Mouse (Mus musculus): ENCODE measurements around the gene Tceal9. TPM values are rescaled to one million over a fixed set of nuclear protein-coding genes. Genes with fewer than 3 reads are reported as not detected.
"Not testable (repeated sequence)": the region's sequence is repeated elsewhere in the genome, so short reads cannot be mapped to it uniquely, and the experiment has no call there.

Gene Tceal9
- 628 and 670 TPM in 2 replicates for polyA plus RNA-seq (2014; fragmentation: Nextera tagmentation; extraction: Ambion mirVana)

- ATAC-seq (replicated peaks; ENCODE audit: low FRiP score, low TSS enrichment, low read depth), result peak; percentile 89
- Histone ChIP-seq H3K27me3 (replicated peaks; ENCODE audit: control insufficient read depth, insufficient read depth, low read length) (no peaks in the 10 kb centered on the region), H3K36me3 (ENCODE audit: control insufficient read depth, insufficient read depth, low read length) (peaks cover 11% of the 10 kb centered on the region), H3K9me3 (ENCODE audit: control insufficient read depth, low read length) (no peaks in the 10 kb centered on the region), H3K4me2 (ENCODE audit: low read length) (peak within 1 kb of the TSS; percentile 43), H3K4me1 (replicated peaks; ENCODE audit: control insufficient read depth, insufficient read depth, low read length) (no peaks in the 10 kb centered on the region; the same call in 1 of the 2 replicates), H3K27ac (ENCODE audit: low read depth) (peak within 1 kb of the TSS; percentile 88), H3K9ac (ENCODE audit: low read length) (peak within 1 kb of the TSS; percentile 80), H3K4me3 (ENCODE audit: low read depth, low read length) (peak within 1 kb of the TSS; percentile 66)
- 25% methylated on average over 20 of the region's 20 CpGs for WGBS
- peak; percentile 84 for DNase-seq (ENCODE audit: low spot score)
Observed at GRCm38 (mm10) chrX:136244574-136245229, at the start of gene Tceal9. Tceal9 (plus strand) TSS chrX:136245079.

- H3K4me2 ChIP-seq (ENCODE audit: low read length), result no peak overlapping the region
- ATAC-seq (replicated peaks; ENCODE audit: low FRiP score, low TSS enrichment, low read depth) (no peak), DNase-seq (ENCODE audit: low spot score) (no peak)
- no peaks in the 10 kb centered on the region for H3K27me3 ChIP-seq (replicated peaks; ENCODE audit: control insufficient read depth, insufficient read depth, low read length)
- H3K36me3 ChIP-seq (ENCODE audit: control insufficient read depth, insufficient read depth, low read length), result no peaks in the 10 kb centered on the region
- H3K4me3 ChIP-seq (ENCODE audit: low read depth, low read length), result no peak overlapping the region
- H3K9ac ChIP-seq (ENCODE audit: low read length), result no peak overlapping the region
- 83% methylated on average over 16 of the region's 16 CpGs for WGBS
- no peaks in the 10 kb centered on the region for H3K4me1 ChIP-seq (replicated peaks; ENCODE audit: control insufficient read depth, insufficient read depth, low read length)
- H3K27ac ChIP-seq (ENCODE audit: low read depth), result no peak overlapping the region
- no peaks in the 10 kb centered on the region for H3K9me3 ChIP-seq (ENCODE audit: control insufficient read depth, low read length)
Observed at GRCm38 (mm10) chrX:136195193-136195944, 49.5 kb upstream of the Tceal9 start.

- Histone ChIP-seq H3K27me3 (replicated peaks; ENCODE audit: control insufficient read depth, insufficient read depth, low read length) (0 out of 2 replicates have a peak, but pooled peaks cover 4% of the 10 kb centered on the region), H3K4me3 (ENCODE audit: low read depth, low read length) (no peak overlapping the region), H3K9ac (ENCODE audit: low read length) (no peak overlapping the region), H3K27ac (ENCODE audit: low read depth) (no peak overlapping the region), H3K4me1 (replicated peaks; ENCODE audit: control insufficient read depth, insufficient read depth, low read length) (no peaks in the 10 kb centered on the region), H3K9me3 (ENCODE audit: control insufficient read depth, low read length) (no peaks in the 10 kb centered on the region), H3K36me3 (ENCODE audit: control insufficient read depth, insufficient read depth, low read length) (no peaks in the 10 kb centered on the region), H3K4me2 (ENCODE audit: low read length) (no peak overlapping the region)
- 71% methylated on average over 1 of the region's 1 CpGs for WGBS
- DNase-seq (ENCODE audit: low spot score) (no peak), ATAC-seq (replicated peaks; ENCODE audit: low FRiP score, low TSS enrichment, low read depth) (no peak)
Observed at GRCm38 (mm10) chrX:136196873-136197272, 48.0 kb upstream of the Tceal9 start.

GRCm38 (mm10) chrX:136203257-136203656, 41.6 kb upstream of the Tceal9 start:
- no peak for DNase-seq (ENCODE audit: low spot score)
- H3K27ac ChIP-seq (ENCODE audit: low read depth), result no peak overlapping the region
- 17% methylated on average over 6 of the region's 7 CpGs for WGBS
- ATAC-seq (replicated peaks; ENCODE audit: low FRiP score, low TSS enrichment, low read depth), result 0 out of 2 replicates have a peak, but pooled peaks have one; percentile 32
- 0 out of 2 replicates have a peak, but pooled peaks cover 7% of the 10 kb centered on the region for H3K27me3 ChIP-seq (replicated peaks; ENCODE audit: control insufficient read depth, insufficient read depth, low read length)
- H3K4me2 ChIP-seq (ENCODE audit: low read length), result peak overlapping the region; percentile 51
- peak overlapping the region; percentile 29; the same call in 1 of the 2 replicates for H3K9ac ChIP-seq (ENCODE audit: low read length)
- H3K4me3 ChIP-seq (ENCODE audit: low read depth, low read length), result peak overlapping the region; percentile 40
- no peaks in the 10 kb centered on the region for H3K36me3 ChIP-seq (ENCODE audit: control insufficient read depth, insufficient read depth, low read length)
- H3K4me1 ChIP-seq (replicated peaks; ENCODE audit: control insufficient read depth, insufficient read depth, low read length), result no peaks in the 10 kb centered on the region
- no peaks in the 10 kb centered on the region for H3K9me3 ChIP-seq (ENCODE audit: control insufficient read depth, low read length)

GRCm38 (mm10) chrX:136203664-136204066, 41.2 kb upstream of the Tceal9 start, which contains the start of gene Tceal5:
Tceal5 (minus strand) TSS chrX:136203876.
- peak within 1 kb of the TSS; percentile 51 for H3K4me2 ChIP-seq (ENCODE audit: low read length)
- DNase-seq (ENCODE audit: low spot score) (peak; percentile 65), ATAC-seq (replicated peaks; ENCODE audit: low FRiP score, low TSS enrichment, low read depth) (peak; percentile 79)
- H3K27ac ChIP-seq (ENCODE audit: low read depth), result no peak within 1 kb of the TSS
- no peaks in the 10 kb centered on the region for H3K36me3 ChIP-seq (ENCODE audit: control insufficient read depth, insufficient read depth, low read length)
- no peaks in the 10 kb centered on the region for H3K9me3 ChIP-seq (ENCODE audit: control insufficient read depth, low read length)
- peak within 1 kb of the TSS; percentile 29; the same call in 1 of the 2 replicates for H3K9ac ChIP-seq (ENCODE audit: low read length)
- 14% methylated on average over 9 of the region's 9 CpGs for whole genome bisulfite sequencing
- no peaks in the 10 kb centered on the region for H3K4me1 ChIP-seq (replicated peaks; ENCODE audit: control insufficient read depth, insufficient read depth, low read length)
- H3K4me3 ChIP-seq (ENCODE audit: low read depth, low read length), result peak within 1 kb of the TSS; percentile 40
- 0 out of 2 replicates have a peak, but pooled peaks cover 7% of the 10 kb centered on the region for H3K27me3 ChIP-seq (replicated peaks; ENCODE audit: control insufficient read depth, insufficient read depth, low read length)

- 0 out of 2 replicates have a peak, but pooled peaks cover 7% of the 10 kb centered on the region for H3K27me3 ChIP-seq (replicated peaks; ENCODE audit: control insufficient read depth, insufficient read depth, low read length)
- no peak overlapping the region for H3K9ac ChIP-seq (ENCODE audit: low read length)
- H3K4me3 ChIP-seq (ENCODE audit: low read depth, low read length), result no peak overlapping the region
- WGBS, result 77% methylated on average over 6 of the region's 6 CpGs
- DNase-seq (ENCODE audit: low spot score) (no peak), ATAC-seq (replicated peaks; ENCODE audit: low FRiP score, low TSS enrichment, low read depth) (no peak)
- H3K9me3 ChIP-seq (ENCODE audit: control insufficient read depth, low read length), result no peaks in the 10 kb centered on the region
- H3K27ac ChIP-seq (ENCODE audit: low read depth), result no peak overlapping the region
- H3K4me2 ChIP-seq (ENCODE audit: low read length), result no peak overlapping the region
- no peaks in the 10 kb centered on the region for H3K4me1 ChIP-seq (replicated peaks; ENCODE audit: control insufficient read depth, insufficient read depth, low read length)
- H3K36me3 ChIP-seq (ENCODE audit: control insufficient read depth, insufficient read depth, low read length), result no peaks in the 10 kb centered on the region
Observed at GRCm38 (mm10) chrX:136204406-136204805, 40.5 kb upstream of the Tceal9 start.

- Histone ChIP-seq H3K9me3 (ENCODE audit: control insufficient read depth, low read length) (no peaks in the 10 kb centered on the region), H3K9ac (ENCODE audit: low read length) (no peak overlapping the region), H3K4me3 (ENCODE audit: low read depth, low read length) (no peak overlapping the region), H3K27ac (ENCODE audit: low read depth) (no peak overlapping the region), H3K4me1 (replicated peaks; ENCODE audit: control insufficient read depth, insufficient read depth, low read length) (no peaks in the 10 kb centered on the region), H3K36me3 (ENCODE audit: control insufficient read depth, insufficient read depth, low read length) (no peaks in the 10 kb centered on the region), H3K27me3 (replicated peaks; ENCODE audit: control insufficient read depth, insufficient read depth, low read length) (no peaks in the 10 kb centered on the region), H3K4me2 (ENCODE audit: low read length) (no peak overlapping the region)
- DNase-seq (ENCODE audit: low spot score) (no peak), ATAC-seq (replicated peaks; ENCODE audit: low FRiP score, low TSS enrichment, low read depth) (no peak)
- 60% methylated on average over 2 of the region's 2 CpGs for WGBS
Observed at GRCm38 (mm10) chrX:136213396-136213795, 31.5 kb upstream of the Tceal9 start.

- 25% methylated on average over 15 of the region's 67 CpGs for WGBS
- H3K27ac ChIP-seq (ENCODE audit: low read depth); H3K9ac ChIP-seq (ENCODE audit: low read length); H3K9me3 ChIP-seq (ENCODE audit: control insufficient read depth, low read length); DNase-seq (ENCODE audit: low spot score); H3K27me3 ChIP-seq (replicated peaks; ENCODE audit: control insufficient read depth, insufficient read depth, low read length); H3K36me3 ChIP-seq (ENCODE audit: control insufficient read depth, insufficient read depth, low read length); H3K4me1 ChIP-seq (replicated peaks; ENCODE audit: control insufficient read depth, insufficient read depth, low read length): not testable (repeated sequence)
- Histone ChIP-seq H3K4me2 (ENCODE audit: low read length) (peak within 1 kb of the TSS; percentile 37), H3K4me3 (ENCODE audit: low read depth, low read length) (peak within 1 kb of the TSS; percentile 27)
- peak; percentile 92 for ATAC-seq (replicated peaks; ENCODE audit: low FRiP score, low TSS enrichment, low read depth)
Observed at GRCm38 (mm10) chrX:136214729-136215677, 29.9 kb upstream of the Tceal9 start, which contains the start of the genes Tceal7 and Bex1. Tceal7 (plus strand) TSS chrX:136214779. Bex1 (minus strand) TSS chrX:136215513.

Data from intestine, embryonic 14.5 days (tissue).